Mouse (Mus musculus): Measurements from ENCODE around the gene Dgcr2.

Gene Dgcr2

DNA sequence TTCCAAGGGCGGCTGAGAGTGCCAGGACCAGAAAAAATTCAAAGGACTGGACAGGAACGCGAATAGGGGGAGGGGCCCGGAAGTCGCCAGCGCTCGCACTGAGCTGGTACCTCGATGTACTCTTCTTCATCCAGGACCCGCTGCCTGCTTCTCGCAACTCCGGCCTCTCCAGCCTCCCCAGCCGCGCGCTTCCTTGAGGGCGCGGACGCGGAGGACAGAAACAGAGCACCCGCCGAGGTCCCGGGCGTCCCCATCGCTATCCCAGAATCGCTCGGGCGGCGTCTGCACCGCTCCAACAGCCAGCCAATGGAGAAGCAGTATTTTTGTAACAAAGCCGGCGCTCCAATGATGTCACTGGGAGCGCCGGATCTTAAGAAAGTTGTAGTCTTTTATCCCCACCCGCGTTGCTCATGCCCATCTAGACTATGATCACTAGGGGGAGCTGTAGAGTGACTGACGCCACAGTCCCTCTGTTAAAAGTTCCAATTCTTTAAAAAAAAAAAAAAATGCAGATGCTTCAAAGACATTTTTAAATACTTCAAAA is 12.8 kb upstream of the Dgcr2 start, which contains the start of gene Ess2:
TSS of gene Ess2 (minus strand) at position 297 of the 544 bp plus-strand sequence.
- peak; percentile 82 to 90 for DNase-seq (ENCODE audit: low spot score in 2 of 2)

GRCm38 (mm10) chr16:17896091-17896490 is 2.3 kb downstream of the Dgcr2 start:
- DNase-seq (ENCODE audit: low spot score in 2 of 2) = no peak

- DNase-seq (ENCODE audit: low spot score in 2 of 2) = no peak
Observed at GRCm38 (mm10) chr16:17893923-17894322, 4.4 kb downstream of the Dgcr2 start, which contains the start of gene Tssk1. TSS of gene Tssk1 (plus strand) at chr16:17894223.

DNA sequence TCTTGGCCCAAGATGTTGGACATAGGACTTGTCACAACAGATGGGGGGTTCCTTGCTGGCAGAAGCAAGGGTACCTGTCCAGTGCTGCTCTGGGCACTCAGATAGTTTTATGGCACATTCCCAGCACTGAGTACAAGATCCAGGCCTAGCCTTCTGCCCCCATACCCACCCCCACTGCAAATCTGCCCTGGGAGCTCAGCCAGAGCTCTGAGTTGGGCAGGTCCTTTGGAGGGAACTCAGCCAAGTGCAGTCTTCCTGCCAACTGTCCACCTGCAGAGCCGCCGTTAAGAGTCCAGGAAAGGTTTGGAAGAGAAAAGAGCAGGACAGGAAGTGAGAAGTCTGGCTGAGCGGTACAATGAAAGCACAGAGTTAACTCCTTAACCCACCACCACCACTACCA is 5.8 kb downstream of the Dgcr2 start:
- no peak for DNase-seq (ENCODE audit: low spot score in 2 of 2)

DNA sequence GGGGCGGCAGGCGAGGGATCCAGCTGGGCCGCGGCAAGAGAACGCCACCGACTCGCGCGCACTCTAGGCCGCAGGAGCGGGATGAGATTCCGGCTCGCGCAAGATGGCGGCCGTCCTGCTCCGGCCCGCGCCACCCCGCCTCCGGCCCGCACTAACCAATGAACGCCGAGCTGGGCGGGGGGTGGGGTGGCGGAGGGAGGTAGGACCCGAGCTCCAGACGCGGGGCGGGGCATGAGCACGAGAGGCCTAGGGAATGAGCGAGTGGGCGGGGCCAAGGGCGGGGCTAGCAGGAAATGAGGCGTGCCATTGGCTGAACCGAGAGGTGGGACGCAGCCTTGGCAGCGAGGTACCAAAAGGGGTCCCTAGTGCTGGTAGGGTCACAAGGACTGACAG is 6.8 kb downstream of the Dgcr2 start, which contains the start of gene Gm20518:
TSS of gene Gm20518 (minus strand) at position 105 of the 393 bp plus-strand sequence.
- peak; percentile 99 for DNase-seq (ENCODE audit: low spot score in 2 of 2)

- DNase-seq (ENCODE audit: low spot score in 2 of 2) = peak; percentile 57 to 77
Observed at GRCm38 (mm10) chr16:17890917-17891566, 7.3 kb downstream of the Dgcr2 start.

- no peak for DNase-seq (ENCODE audit: low spot score in 2 of 2)
Observed at GRCm38 (mm10) chr16:17890342-17890727, 8.0 kb downstream of the Dgcr2 start.

GRCm38 (mm10) chr16:17889689-17890341 is 8.5 kb downstream of the Dgcr2 start:
- DNase-seq (ENCODE audit: low spot score in 2 of 2) = no peak

DNA sequence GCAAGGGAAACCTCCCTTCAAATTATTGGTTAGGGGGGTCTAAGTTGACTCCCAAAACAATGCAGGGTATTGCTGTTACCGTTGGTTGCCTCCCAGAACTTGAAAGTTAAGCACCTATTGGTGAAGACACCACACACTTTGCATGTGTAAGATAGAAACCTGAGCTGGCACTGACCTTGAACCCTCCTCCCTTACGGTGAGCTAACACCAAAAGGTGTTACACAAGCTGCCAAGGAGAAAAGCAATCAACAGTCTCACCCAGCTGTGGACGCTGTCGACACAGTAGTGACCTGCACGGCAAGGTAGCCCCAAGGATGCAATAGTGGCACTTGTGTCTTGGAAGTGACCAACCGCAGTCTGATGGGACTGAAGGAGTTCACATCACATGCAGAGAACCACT is 14.2 kb downstream of the Dgcr2 start:
- DNase-seq (ENCODE audit: low spot score in 2 of 2) = no peak

- peak; percentile 17 to 28 for DNase-seq (ENCODE audit: low spot score in 2 of 2)
Observed at GRCm38 (mm10) chr16:17882196-17882595, 16.2 kb downstream of the Dgcr2 start.

GRCm38 (mm10) chr16:17879571-17879970 is 18.8 kb downstream of the Dgcr2 start:
- no peak for DNase-seq (ENCODE audit: low spot score in 2 of 2)

DNA sequence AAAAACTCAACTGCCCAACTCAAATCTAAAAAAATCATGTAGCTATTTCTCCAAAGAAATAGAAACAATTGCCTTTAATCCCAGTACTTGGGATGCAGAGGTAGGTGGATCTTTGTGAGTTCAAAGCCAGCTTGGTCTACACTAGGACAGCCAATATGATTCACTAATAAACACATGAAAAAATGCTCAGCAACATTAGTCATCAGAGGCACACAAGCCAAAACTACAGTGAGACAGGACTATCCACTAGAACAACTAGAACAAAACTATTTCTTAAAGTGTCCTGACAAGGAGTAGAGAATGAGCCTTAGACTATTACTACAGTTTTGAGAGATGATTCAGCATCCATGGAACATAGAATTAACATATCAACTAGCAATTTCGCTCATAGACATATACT is 22.3 kb downstream of the Dgcr2 start:
- DNase-seq (ENCODE audit: low spot score in 2 of 2) = no peak

DNA sequence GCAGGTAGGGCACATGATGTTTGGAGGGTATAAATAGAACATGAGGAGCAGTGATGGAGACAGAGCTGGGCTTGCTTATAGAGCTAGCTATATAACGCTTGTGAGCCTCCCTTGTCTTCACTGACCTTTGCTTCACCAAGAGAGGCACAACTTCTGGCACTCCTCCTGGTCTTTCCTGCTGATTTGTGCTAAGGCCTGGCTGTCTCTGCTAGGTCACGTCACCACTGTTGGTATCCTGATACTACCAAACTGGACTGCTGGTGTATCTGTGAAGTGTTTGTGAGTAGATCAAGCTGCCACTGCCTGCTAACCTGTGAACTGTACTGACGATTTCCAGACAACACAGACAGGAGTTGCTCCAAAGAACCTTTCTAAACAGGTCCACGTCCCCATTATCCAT is 23.2 kb downstream of the Dgcr2 start:
- no peak for DNase-seq (ENCODE audit: low spot score in 2 of 2)

DNA sequence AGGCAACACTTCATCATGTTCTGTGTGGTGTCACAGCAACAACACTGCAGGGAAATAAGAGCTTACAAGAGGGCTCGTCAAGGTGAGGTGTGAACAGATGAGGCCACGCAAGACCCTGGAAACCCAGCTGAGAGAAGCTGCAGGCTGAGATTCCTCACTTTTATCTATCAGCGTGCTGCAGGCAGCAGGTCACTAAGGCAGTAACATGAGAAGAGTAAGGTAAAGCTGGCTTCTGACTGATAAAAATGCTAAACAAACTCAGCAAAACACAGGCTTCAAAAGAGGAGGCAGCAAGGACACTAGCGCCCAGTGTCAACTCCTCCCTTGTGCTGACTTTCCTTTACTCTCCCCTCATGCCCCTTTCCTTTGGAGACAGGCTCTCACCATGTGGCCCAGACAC is 25.4 kb downstream of the Dgcr2 start:
- no peak for DNase-seq (ENCODE audit: low spot score in 2 of 2)

DNA sequence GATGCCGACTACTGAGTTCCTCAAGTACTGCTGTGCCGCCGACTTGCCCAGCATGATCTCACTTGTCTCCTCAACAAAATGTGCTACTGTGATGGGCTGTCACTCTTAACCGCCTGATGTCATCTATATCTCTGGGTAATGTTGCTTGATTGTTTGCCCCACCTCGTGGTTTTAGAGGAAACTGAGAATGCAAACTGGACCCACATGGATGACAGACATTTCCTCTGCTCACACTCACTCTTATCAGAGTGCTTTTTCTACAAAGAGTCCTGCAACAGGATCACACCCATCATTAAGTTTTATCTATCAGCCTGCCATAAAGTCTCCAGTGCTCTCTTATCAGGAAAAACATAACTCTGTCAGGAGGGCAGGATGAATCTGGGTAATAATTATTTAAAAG is 27.1 kb downstream of the Dgcr2 start:
- DNase-seq (ENCODE audit: low spot score in 2 of 2) = no peak

DNA sequence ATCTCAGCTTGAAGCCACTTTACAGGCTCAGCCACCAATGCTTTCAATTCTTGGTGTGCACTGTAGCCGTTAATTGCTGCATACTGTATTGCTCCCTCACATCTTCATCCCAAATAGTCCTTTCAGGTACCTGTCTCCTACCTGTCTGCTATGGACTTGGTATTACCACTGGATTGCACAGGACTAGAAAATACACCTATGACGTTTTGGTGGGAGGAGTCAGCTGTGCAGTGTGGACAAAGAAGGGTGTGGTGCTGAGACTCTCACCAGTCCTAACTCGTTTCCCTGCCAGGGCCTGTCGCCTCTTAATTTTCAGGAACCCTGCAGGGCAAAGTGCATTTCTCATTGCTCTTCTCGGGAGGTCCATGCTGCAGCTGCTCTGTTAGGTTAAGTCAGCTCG is 32.6 kb downstream of the Dgcr2 start:
- DNase-seq (ENCODE audit: low spot score in 2 of 2) = peak; percentile 66 to 74

DNA sequence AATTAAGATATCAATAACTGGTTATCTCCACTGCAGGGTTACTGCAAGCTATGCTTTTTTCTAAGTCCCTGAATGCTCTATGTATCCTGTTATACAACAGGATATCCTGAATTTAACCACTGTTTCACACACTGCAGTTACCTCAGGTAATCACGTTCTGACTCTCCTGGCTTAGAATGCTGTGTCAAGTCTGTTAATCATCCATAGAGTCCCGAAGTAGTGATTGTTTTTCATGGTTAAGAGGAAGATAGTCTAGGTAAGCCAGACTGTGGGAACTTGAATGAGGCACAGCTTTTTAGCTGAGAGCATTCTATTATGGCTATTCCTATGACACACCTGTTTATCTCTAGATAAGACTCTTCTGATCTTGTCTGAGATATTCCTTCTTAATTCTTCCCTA is 33.1 kb downstream of the Dgcr2 start:
- no peak for DNase-seq (ENCODE audit: low spot score in 2 of 2)

GRCm38 (mm10) chr16:17858592-17858991 is 39.8 kb downstream of the Dgcr2 start:
- DNase-seq (ENCODE audit: low spot score in 2 of 2) = no peak

GRCm38 (mm10) chr16:17857157-17857556 is 41.2 kb downstream of the Dgcr2 start:
- no peak for DNase-seq (ENCODE audit: low spot score in 2 of 2)

DNA sequence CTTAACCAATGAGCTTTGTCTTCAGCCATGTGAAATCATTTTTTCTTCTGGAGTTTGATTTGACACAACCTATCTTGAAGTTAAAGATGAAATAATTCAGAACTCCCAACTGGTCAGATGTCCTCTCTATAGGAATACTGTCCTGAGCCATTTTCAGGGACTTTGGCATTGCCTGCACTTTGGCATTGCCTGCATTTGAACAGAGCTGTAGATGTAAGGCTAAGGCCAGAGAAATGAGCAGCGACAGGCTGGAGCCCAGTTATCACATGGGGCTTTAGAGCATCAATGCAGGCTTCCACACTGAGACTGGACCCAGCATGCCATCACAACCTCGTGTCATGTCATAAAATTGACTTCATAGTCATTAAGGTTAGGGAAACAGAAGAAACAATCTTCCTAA is 45.1 kb downstream of the Dgcr2 start:
- no peak for DNase-seq (ENCODE audit: low spot score in 2 of 2)

GRCm38 (mm10) chr16:17851860-17852259 is 46.5 kb downstream of the Dgcr2 start:
- no peak for DNase-seq (ENCODE audit: low spot score in 2 of 2)

DNA sequence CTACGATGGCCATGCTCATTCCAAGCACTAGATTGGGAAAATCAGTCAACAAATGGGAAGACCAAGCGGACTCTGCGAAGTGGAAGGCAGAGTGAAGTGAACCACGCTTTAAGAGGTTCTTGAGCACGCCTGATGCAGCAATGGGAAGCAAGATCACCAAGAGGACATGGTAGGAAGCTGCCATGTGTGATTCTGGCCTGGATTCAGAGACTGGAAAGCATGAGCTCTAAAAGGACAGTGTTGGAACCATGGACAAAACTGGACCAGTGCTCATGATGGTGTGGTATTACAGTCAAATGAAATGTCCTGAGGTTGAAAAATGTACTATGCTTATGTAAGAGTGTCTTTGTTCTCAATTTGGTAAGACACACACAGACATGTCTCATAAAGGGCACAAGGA is 47.0 kb downstream of the Dgcr2 start:
- no peak for DNase-seq (ENCODE audit: low spot score in 2 of 2)

DNA sequence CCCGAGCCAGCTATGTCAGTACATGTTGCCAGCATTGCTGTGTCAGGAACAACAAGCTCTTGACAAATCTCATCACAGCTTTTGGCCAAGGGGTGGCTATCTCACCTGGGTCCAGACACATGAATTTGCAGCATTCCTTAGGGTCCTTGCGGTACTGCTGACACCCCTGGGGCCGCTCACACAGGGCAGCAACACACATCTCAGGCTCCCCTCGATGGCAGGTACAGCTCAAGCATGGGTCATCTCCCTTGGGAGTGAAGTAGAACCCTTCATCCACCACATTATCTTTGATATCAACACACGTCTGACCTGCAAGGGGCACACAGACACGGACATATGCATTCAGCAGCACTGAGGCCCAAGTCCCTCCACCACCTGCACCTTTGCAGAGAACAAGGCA is 48.9 kb downstream of the Dgcr2 start:
- DNase-seq (ENCODE audit: low spot score in 2 of 2) = no peak
